Mouse (Mus musculus): ENCODE results near the gene Gm6401. TPM values are rescaled to one million over a fixed set of nuclear protein-coding genes. Genes with fewer than 3 reads are reported as not detected.
"Not testable (repeated sequence)": the region's sequence is repeated elsewhere in the genome, so short reads cannot be mapped to it uniquely, and the experiment has no call there.

Gene Gm6401
- polyA plus RNA-seq (2014; fragmentation: Nextera tagmentation; extraction: Ambion mirVana): not detected in 2 replicates

DNA sequence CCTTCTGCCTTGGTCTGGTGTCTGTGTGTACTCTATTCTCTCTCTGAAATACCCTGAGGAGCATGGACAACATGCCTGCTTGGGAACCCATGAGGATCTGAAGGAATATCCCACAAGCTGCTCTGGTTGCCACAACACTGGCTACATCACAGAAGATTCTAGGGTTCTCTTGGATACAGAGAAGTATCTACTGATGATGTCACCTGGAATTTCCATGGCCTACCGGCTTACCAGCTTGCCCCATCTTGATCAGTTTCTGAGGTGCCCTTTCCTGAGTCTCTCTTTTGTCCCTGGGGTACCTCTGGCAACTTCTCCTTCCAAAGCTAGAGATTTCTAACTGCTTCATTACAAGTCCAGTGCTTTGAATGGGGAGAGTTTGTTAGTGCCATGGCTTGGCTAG is at the start of gene Gm6401:
Gene Gm6401, minus strand, starts transcription at position 101 of the 400 bp plus-strand sequence.
- not testable (repeated sequence) for H3K27me3 ChIP-seq (ENCODE audit: control insufficient read depth, insufficient read depth, low read length); H3K4me2 ChIP-seq (ENCODE audit: low read depth, low read length, severe bottlenecking); H3K4me3 ChIP-seq (ENCODE audit: low read depth, low read length); H3K9me3 ChIP-seq (ENCODE audit: control insufficient read depth, low read length); H3K27ac ChIP-seq (ENCODE audit: low read depth, low read length); H3K9ac ChIP-seq (ENCODE audit: low read length); H3K36me3 ChIP-seq (ENCODE audit: control insufficient read depth, insufficient read depth, low read length); ATAC-seq (replicated peaks; ENCODE audit: low FRiP score); DNase-seq (ENCODE audit: low spot score); H3K4me1 ChIP-seq (replicated peaks; ENCODE audit: control insufficient read depth, insufficient read depth, low read length)
- WGBS: 95% methylated on average over 1 of the region's 1 CpGs

DNA sequence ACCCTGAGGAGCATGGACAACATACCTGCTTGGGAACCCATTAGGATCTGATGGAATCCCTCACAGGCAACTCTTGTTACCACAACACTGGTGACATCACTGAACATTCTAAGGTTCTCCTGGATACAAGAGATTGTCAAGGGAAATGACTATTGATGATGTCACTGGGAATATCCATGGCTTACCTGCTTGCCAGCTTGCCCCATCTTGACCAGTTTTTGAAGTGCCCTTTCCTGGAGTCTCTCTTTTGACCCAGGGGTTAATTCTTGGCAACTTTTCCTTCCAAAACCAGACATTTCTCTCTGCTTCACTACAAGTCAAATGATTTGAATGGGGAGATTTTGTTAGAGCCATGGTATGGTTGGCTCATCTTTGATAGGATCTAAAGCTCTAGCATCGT is 15.5 kb upstream of the Gm6401 start, which contains the start of gene Gm3543:
Gene Gm3543, minus strand, starts transcription at position 101 of the 400 bp plus-strand sequence.
- not testable (repeated sequence) for H3K27ac ChIP-seq (ENCODE audit: low read depth, low read length); H3K27me3 ChIP-seq (ENCODE audit: control insufficient read depth, insufficient read depth, low read length); ATAC-seq (replicated peaks; ENCODE audit: low FRiP score); H3K9me3 ChIP-seq (ENCODE audit: control insufficient read depth, low read length); H3K4me2 ChIP-seq (ENCODE audit: low read depth, low read length, severe bottlenecking); H3K9ac ChIP-seq (ENCODE audit: low read length); H3K4me1 ChIP-seq (replicated peaks; ENCODE audit: control insufficient read depth, insufficient read depth, low read length); H3K4me3 ChIP-seq (ENCODE audit: low read depth, low read length); H3K36me3 ChIP-seq (ENCODE audit: control insufficient read depth, insufficient read depth, low read length); DNase-seq (ENCODE audit: low spot score)
- no CpG with 5 or more reads among the region's 1 CpGs for WGBS

DNA sequence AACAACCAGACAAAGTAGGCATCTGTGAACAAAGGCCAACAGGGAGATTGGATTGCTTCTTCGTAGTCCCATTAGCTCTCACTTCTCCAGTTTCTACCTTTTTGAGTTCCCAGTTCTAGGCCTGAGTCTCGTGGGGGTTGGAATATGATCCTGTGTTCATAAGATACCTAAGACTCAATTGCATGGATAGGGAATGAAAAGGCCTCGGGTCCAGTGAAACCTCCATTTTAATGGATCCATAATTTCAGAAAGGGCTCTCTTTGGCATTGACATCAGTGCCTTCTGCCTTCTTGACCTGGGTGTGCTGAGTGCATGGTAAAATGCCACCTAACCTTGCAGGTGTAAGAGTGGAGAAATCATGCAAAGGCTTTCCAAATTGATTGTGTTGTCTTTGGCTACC is 869 bp upstream of the Gm6401 start:
- not testable (repeated sequence) for H3K4me2 ChIP-seq (ENCODE audit: low read depth, low read length, severe bottlenecking); ATAC-seq (replicated peaks; ENCODE audit: low FRiP score)

DNA sequence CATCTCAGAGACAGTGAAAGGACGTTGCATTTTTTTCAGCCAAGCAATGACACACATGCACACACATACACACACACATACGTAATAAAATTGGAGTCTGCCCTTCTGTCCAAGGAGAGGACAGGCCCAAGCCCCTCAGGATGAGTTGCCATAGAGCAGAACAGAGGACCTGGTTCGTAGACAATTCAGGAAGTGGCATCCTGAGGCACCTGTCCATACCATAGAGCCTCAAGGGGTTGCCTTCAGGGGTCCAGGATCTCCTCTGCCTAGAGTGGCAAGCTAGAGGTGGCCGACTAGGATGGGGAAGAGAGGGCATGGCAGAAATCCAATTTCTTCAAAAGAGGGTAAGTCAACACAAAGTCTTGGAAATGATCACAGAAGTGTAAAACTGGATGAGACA is 3.6 kb downstream of the Gm6401 start:
- H3K9ac ChIP-seq (ENCODE audit: low read length); H3K27me3 ChIP-seq (ENCODE audit: control insufficient read depth, insufficient read depth, low read length); H3K36me3 ChIP-seq (ENCODE audit: control insufficient read depth, insufficient read depth, low read length); H3K27ac ChIP-seq (ENCODE audit: low read depth, low read length); H3K4me1 ChIP-seq (replicated peaks; ENCODE audit: control insufficient read depth, insufficient read depth, low read length); H3K4me3 ChIP-seq (ENCODE audit: low read depth, low read length); H3K9me3 ChIP-seq (ENCODE audit: control insufficient read depth, low read length); H3K4me2 ChIP-seq (ENCODE audit: low read depth, low read length, severe bottlenecking); DNase-seq (ENCODE audit: low spot score); ATAC-seq (replicated peaks; ENCODE audit: low FRiP score): not testable (repeated sequence)
- WGBS: 75% methylated on average over 4 of the region's 4 CpGs

More for the DNA sequence above, 869 bp upstream of the Gm6401 start:
- not testable (repeated sequence) for H3K36me3 ChIP-seq (ENCODE audit: control insufficient read depth, insufficient read depth, low read length); H3K9me3 ChIP-seq (ENCODE audit: control insufficient read depth, low read length); H3K27me3 ChIP-seq (ENCODE audit: control insufficient read depth, insufficient read depth, low read length); H3K4me3 ChIP-seq (ENCODE audit: low read depth, low read length); H3K27ac ChIP-seq (ENCODE audit: low read depth, low read length); DNase-seq (ENCODE audit: low spot score); H3K9ac ChIP-seq (ENCODE audit: low read length); H3K4me1 ChIP-seq (replicated peaks; ENCODE audit: control insufficient read depth, insufficient read depth, low read length)
- WGBS: 76% methylated on average over 3 of the region's 3 CpGs

DNA sequence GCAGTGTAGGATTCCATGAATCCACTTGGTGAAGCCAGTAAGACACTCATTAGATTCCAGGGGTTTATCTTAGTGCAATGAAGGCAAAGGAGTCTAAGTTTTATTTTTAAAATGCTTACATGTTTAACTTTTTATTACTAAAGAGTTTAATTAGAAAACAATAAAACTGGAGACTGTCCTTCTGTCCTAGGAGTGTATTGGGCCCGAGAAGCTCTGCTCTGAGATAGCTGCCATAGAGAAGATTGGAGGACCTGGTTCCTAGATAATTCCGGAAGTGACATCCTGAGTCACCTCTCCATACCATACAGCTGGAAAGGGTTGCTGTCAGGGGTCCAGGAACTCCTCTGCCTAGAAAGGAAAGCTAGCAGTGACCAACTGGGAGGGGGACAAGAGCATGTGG is 24.0 kb downstream of the Gm6401 start, which contains the start of gene 1700024B05Rik:
Gene 1700024B05Rik, plus strand, starts transcription at position 301 of the 400 bp plus-strand sequence.
- not testable (repeated sequence) for H3K4me2 ChIP-seq (ENCODE audit: low read depth, low read length, severe bottlenecking); H3K4me1 ChIP-seq (replicated peaks; ENCODE audit: control insufficient read depth, insufficient read depth, low read length); H3K36me3 ChIP-seq (ENCODE audit: control insufficient read depth, insufficient read depth, low read length); H3K27ac ChIP-seq (ENCODE audit: low read depth, low read length); H3K27me3 ChIP-seq (ENCODE audit: control insufficient read depth, insufficient read depth, low read length); H3K4me3 ChIP-seq (ENCODE audit: low read depth, low read length); ATAC-seq (replicated peaks; ENCODE audit: low FRiP score); H3K9ac ChIP-seq (ENCODE audit: low read length); DNase-seq (ENCODE audit: low spot score); H3K9me3 ChIP-seq (ENCODE audit: control insufficient read depth, low read length)
- WGBS: 87% methylated on average over 1 of the region's 2 CpGs

DNA sequence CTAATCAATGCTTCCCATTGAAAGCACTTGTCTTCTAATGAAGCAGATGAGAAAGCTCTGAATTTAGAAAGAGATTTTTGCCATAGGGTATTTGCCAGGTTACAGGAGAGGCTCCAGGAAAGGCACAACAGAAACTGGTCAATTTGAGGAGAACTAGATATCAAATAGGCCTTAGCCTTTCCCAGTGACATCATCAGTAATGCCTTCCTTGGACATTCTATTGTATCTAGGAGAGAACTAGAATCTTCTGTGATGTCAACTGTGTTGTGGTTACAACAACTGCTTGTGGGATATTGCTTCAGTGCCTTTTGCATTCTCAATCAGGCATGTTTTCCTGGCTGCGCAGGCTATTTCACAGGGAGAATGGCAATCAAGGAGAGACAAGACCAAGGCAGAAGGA is 43.1 kb downstream of the Gm6401 start, which contains the start of gene 1700049E17Rik1:
Gene 1700049E17Rik1, plus strand, starts transcription at position 301 of the 400 bp plus-strand sequence.
- not testable (repeated sequence) for H3K9ac ChIP-seq (ENCODE audit: low read length); ATAC-seq (replicated peaks; ENCODE audit: low FRiP score); H3K4me3 ChIP-seq (ENCODE audit: low read depth, low read length); DNase-seq (ENCODE audit: low spot score); H3K36me3 ChIP-seq (ENCODE audit: control insufficient read depth, insufficient read depth, low read length); H3K27me3 ChIP-seq (ENCODE audit: control insufficient read depth, insufficient read depth, low read length); H3K4me1 ChIP-seq (replicated peaks; ENCODE audit: control insufficient read depth, insufficient read depth, low read length); H3K27ac ChIP-seq (ENCODE audit: low read depth, low read length); H3K9me3 ChIP-seq (ENCODE audit: control insufficient read depth, low read length); H3K4me2 ChIP-seq (ENCODE audit: low read depth, low read length, severe bottlenecking)
- no CpG with 5 or more reads among the region's 1 CpGs for WGBS

Other genes with a start within 250 kb of the Gm6401 start
- gene Gm7929, start 217.3 kb downstream of the Gm6401 start, polyA plus RNA-seq (2014; fragmentation: Nextera tagmentation; extraction: Ambion mirVana): not detected in 2 replicates
- not detected in 2 replicates for gene Gm47189, start 195.5 kb downstream of the Gm6401 start, polyA plus RNA-seq (2014; fragmentation: Nextera tagmentation; extraction: Ambion mirVana)
- gene Gm7980, start 60.6 kb downstream of the Gm6401 start, polyA plus RNA-seq (2014; fragmentation: Nextera tagmentation; extraction: Ambion mirVana): not detected in 2 replicates
- gene 1700049E17Rik1, start 43.0 kb downstream of the Gm6401 start, polyA plus RNA-seq (2014; fragmentation: Nextera tagmentation; extraction: Ambion mirVana): not detected in 2 replicates
- not detected in 2 replicates for gene 1700024B05Rik, start 23.9 kb downstream of the Gm6401 start, polyA plus RNA-seq (2014; fragmentation: Nextera tagmentation; extraction: Ambion mirVana)
- gene Gm3543, start 15.4 kb upstream of the Gm6401 start, polyA plus RNA-seq (2014; fragmentation: Nextera tagmentation; extraction: Ambion mirVana): not detected in 2 replicates
- not detected in 2 replicates for gene Gm7951, start 149.4 kb upstream of the Gm6401 start, polyA plus RNA-seq (2014; fragmentation: Nextera tagmentation; extraction: Ambion mirVana)
- gene Gm17027, start 194.7 kb upstream of the Gm6401 start, polyA plus RNA-seq (2014; fragmentation: Nextera tagmentation; extraction: Ambion mirVana): not detected in 2 replicates
- gene Gm3573, start 222.9 kb upstream of the Gm6401 start, polyA plus RNA-seq (2014; fragmentation: Nextera tagmentation; extraction: Ambion mirVana): not detected in 2 replicates